Mouse (Mus musculus): Measurements from ENCODE around the gene Ntrk3. TPM values are rescaled to one million over a fixed set of nuclear protein-coding genes. Genes with fewer than 3 reads are reported as not detected.

Ntrk3 gene
- polyA plus RNA-seq, 1 experiment from 2014 or later = 0.49 TPM

DNA sequence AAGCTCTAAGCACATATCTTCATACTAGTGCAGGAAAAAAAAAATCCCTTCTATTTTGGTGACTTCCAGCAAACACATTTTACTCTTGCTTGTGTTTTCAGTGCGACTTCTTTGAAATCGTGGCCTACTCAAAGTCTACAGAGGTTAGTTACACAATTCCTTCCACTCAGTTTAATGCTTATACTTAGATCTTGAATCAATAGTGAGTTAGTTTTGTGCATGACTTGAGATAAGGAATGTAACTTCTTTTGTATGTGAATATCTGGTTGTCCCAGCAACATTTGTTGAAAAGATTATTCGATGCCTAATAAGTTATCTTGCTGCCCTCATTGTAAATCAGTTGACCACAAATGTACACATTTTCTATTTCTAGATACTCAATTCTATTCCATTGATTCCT is 411.6 kb downstream of the Ntrk3 start:
- no peak overlapping the region for H3K4me3 ChIP-seq
- no peak for ATAC-seq (ENCODE audit: insufficient number of reproducible peaks, low FRiP score)
- no peaks in the 10 kb centered on the region for H3K27me3 ChIP-seq (replicated peaks)
- H3K9ac ChIP-seq = no peak overlapping the region
- no peaks in the 10 kb centered on the region for H3K4me1 ChIP-seq (replicated peaks)
- H3K4me2 ChIP-seq = no peak overlapping the region
- H3K36me3 ChIP-seq = no peaks in the 10 kb centered on the region
- WGBS = 81% methylated on average over 3 of the region's 3 CpGs
- H3K27ac ChIP-seq (ENCODE audit: poor library complexity, severe bottlenecking) = no peak overlapping the region
- no peaks in the 10 kb centered on the region for H3K9me3 ChIP-seq (replicated peaks)

DNA sequence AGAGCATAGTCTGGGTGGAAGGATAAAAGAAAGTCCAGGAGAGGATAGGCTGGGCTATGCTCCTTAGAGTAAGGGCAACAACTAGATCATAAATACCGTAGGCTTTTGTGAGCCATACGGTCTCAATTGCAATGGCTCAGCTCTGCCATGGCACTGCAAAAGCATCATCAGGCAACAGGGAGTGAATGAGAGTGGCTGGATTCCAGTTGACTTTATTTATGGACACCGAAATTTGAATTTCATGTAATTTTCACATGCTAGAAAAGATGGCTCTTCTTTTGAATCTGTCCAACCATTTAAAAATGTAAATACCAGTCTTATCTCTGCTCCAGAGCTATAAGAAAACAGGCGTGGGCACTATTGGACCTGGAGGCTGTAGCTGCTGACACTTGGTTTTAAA is 419.2 kb downstream of the Ntrk3 start:
- WGBS = 80% methylated on average over 4 of the region's 4 CpGs
- Histone ChIP-seq H3K9me3 (replicated peaks) (no peaks in the 10 kb centered on the region), H3K4me1 (replicated peaks) (no peaks in the 10 kb centered on the region)

DNA sequence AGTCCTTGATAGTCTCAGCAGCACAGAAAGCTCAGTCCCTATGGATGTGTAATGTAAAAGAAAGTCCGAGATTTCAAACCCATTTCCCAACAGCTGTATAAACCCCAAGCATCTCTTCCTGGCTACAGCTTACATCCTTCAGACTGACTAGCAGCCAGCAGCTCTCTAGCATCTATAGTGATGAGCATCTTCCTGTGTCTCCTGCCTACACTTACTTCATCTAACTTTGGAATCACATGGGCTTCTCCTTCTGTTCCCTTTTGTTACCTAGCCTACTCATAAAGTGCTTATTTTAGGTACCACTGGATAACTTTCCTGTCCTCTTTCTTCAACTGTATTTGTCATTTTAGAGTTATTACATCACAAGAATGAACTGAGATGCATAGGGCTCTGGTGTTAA is 432.0 kb downstream of the Ntrk3 start:
- Histone ChIP-seq H3K4me1 (replicated peaks) (no peaks in the 10 kb centered on the region), H3K4me3 (no peak overlapping the region), H3K4me2 (no peak overlapping the region), H3K36me3 (no peaks in the 10 kb centered on the region), H3K9ac (no peak overlapping the region), H3K27ac (ENCODE audit: poor library complexity, severe bottlenecking) (no peak overlapping the region), H3K27me3 (replicated peaks) (no peaks in the 10 kb centered on the region), H3K9me3 (replicated peaks) (peaks cover 7% of the 10 kb centered on the region; the same call in 1 of the 2 replicates)
- 92% methylated on average over 1 of the region's 1 CpGs for WGBS
- ATAC-seq (ENCODE audit: insufficient number of reproducible peaks, low FRiP score) = no peak

More for the DNA sequence above, 419.2 kb downstream of the Ntrk3 start:
- Histone ChIP-seq H3K4me2 (no peak overlapping the region), H3K27me3 (replicated peaks) (no peaks in the 10 kb centered on the region), H3K27ac (ENCODE audit: poor library complexity, severe bottlenecking) (no peak overlapping the region), H3K36me3 (no peaks in the 10 kb centered on the region), H3K4me3 (no peak overlapping the region), H3K9ac (no peak overlapping the region)
- no peak for ATAC-seq (ENCODE audit: insufficient number of reproducible peaks, low FRiP score)

DNA sequence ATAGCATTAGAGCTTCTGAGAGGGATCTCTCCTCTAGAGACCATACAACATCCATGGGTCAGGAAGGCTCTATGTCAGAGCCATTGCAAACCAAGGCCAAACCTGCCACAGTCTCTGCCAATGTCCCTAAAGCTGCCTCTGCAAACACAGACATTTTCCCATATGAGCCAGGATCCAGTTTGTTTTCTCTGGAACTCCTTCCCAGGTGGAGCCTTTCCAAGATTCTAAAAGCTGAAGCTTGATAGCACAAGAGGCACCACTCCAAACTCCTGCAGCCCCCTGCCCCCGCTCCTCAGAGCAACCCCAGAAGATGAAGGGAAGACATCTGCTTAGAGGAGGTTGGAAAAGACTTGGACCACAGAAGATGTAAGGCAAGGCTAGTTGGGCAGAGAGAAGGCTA is 432.8 kb downstream of the Ntrk3 start:
- Histone ChIP-seq H3K27me3 (replicated peaks) (no peaks in the 10 kb centered on the region), H3K9me3 (replicated peaks) (0 out of 2 replicates have a peak, but pooled peaks cover 4% of the 10 kb centered on the region), H3K9ac (no peak overlapping the region), H3K4me1 (replicated peaks) (no peaks in the 10 kb centered on the region), H3K4me2 (no peak overlapping the region), H3K4me3 (no peak overlapping the region), H3K27ac (ENCODE audit: poor library complexity, severe bottlenecking) (no peak overlapping the region), H3K36me3 (no peaks in the 10 kb centered on the region)
- no peak for ATAC-seq (ENCODE audit: insufficient number of reproducible peaks, low FRiP score)
- WGBS = 80% methylated on average over 1 of the region's 1 CpGs

DNA sequence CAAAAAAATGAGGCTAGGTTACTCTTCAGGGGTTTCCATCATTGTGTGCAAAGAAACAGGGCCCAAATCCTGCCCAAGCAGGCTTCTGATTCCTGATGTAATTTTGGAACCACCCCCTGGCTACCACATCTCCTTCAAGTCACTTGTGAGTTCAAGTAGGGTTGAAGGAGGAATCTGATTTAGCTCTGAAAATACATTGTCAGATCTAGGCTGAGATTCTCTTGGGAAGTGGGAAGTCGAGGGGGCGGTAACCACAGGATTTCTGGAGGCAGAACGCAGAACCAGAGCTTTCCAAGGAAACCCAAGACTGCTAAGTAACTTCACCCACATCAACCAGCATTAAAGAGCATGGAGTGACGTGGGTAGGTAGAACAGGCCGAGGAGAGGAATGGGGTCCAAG is 440.5 kb downstream of the Ntrk3 start:
- Histone ChIP-seq H3K4me1 (replicated peaks) (no peaks in the 10 kb centered on the region), H3K27me3 (replicated peaks) (no peaks in the 10 kb centered on the region), H3K4me2 (no peak overlapping the region), H3K27ac (ENCODE audit: poor library complexity, severe bottlenecking) (no peak overlapping the region), H3K4me3 (no peak overlapping the region), H3K9me3 (replicated peaks) (0 out of 2 replicates have a peak, but pooled peaks cover 4% of the 10 kb centered on the region), H3K9ac (no peak overlapping the region), H3K36me3 (no peaks in the 10 kb centered on the region)
- WGBS = 73% methylated on average over 5 of the region's 5 CpGs
- ATAC-seq (ENCODE audit: insufficient number of reproducible peaks, low FRiP score) = no peak

DNA sequence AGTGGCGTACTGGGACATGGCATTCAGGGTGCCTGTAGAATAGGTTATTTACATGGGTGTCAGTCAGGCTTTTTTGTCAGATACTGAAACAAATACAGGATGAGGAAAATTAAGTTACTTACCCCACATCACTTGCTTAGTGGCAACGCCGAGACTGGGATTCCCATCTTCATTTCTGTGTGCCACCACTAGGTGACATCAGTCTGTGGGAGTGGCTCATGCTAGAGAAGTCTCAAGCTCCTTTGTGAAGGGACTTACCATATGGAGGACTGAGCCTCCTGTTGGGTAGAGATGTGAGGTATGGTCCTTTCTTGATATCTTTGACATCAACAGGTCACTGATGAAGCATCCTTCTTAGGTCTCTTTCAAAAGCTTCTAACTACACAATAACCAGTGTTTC is 443.5 kb downstream of the Ntrk3 start:
- Histone ChIP-seq H3K36me3 (no peaks in the 10 kb centered on the region), H3K9me3 (replicated peaks) (no peaks in the 10 kb centered on the region), H3K4me1 (replicated peaks) (no peaks in the 10 kb centered on the region), H3K27ac (ENCODE audit: poor library complexity, severe bottlenecking) (no peak overlapping the region), H3K9ac (no peak overlapping the region), H3K4me2 (no peak overlapping the region), H3K27me3 (replicated peaks) (no peaks in the 10 kb centered on the region), H3K4me3 (no peak overlapping the region)
- WGBS = 62% methylated on average over 3 of the region's 3 CpGs
- ATAC-seq (ENCODE audit: insufficient number of reproducible peaks, low FRiP score) = no peak

DNA sequence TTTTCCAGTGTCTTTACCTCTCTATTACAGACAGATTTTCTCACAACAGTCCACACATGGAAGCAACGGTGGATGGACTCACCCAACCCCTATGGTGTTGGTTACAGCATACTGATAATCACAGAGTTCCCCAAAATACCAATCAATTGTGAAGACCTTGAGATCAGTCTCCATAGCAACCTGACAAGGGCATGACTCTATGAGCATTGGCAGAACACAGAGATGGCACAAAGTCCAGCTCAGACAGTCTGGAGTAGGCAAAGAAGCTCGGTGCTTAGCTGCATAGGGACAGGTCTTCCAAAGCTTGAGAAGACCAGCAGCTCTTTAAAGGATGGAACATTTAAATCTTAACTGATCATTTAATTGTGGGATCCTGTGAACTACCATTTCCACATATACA is 447.6 kb downstream of the Ntrk3 start:
- no peaks in the 10 kb centered on the region for H3K4me1 ChIP-seq (replicated peaks)
- no peak overlapping the region for H3K4me2 ChIP-seq
- H3K27me3 ChIP-seq (replicated peaks) = no peaks in the 10 kb centered on the region
- ATAC-seq (ENCODE audit: insufficient number of reproducible peaks, low FRiP score) = no peak
- H3K4me3 ChIP-seq = no peak overlapping the region
- no peak overlapping the region for H3K27ac ChIP-seq (ENCODE audit: poor library complexity, severe bottlenecking)
- no peak overlapping the region for H3K9ac ChIP-seq
- 71% methylated on average over 2 of the region's 2 CpGs for WGBS
- no peaks in the 10 kb centered on the region for H3K36me3 ChIP-seq
- H3K9me3 ChIP-seq (replicated peaks) = no peaks in the 10 kb centered on the region

DNA sequence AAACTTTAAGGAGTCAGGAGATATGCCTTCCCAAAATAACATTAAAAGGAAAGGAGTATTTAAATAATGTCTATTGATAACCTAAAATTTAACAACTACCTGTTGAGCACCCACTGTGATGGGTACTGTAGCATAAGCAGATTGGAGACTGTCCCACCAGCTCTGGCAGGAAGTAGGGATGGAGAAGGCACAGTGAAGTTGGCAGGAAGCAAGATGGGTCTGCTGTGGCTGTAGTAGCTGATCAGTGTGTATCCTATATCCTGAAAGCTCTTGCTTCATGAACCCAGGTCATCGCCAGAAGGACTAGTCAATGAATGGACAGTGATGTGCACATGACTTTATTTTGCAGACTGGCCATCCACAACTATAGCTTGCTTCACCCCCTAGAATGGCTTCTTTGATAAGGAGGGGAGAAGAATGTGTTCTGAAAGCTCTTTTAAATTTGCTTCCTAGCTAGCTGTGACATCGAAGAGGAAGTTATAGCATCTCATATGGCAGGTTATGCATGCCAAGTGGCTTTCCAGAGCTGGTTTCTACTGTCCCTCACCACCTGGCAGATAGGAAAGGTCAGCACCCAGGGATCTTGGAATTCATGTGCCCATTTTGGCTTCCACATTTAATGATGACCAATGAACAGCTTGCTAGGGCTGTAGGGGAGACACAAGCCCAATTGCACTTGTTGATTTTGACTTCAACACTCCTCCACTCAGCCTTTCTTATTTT is 451.1 kb downstream of the Ntrk3 start:
- H3K4me3 ChIP-seq = no peak overlapping the region
- no peaks in the 10 kb centered on the region for H3K9me3 ChIP-seq (replicated peaks)
- 86% methylated on average over 2 of the region's 2 CpGs for WGBS
- no peak overlapping the region for H3K27ac ChIP-seq (ENCODE audit: poor library complexity, severe bottlenecking)
- no peaks in the 10 kb centered on the region for H3K36me3 ChIP-seq
- H3K9ac ChIP-seq = no peak overlapping the region
- no peak overlapping the region for H3K4me2 ChIP-seq
- H3K27me3 ChIP-seq (replicated peaks) = no peaks in the 10 kb centered on the region
- ATAC-seq (ENCODE audit: insufficient number of reproducible peaks, low FRiP score) = no peak
- H3K4me1 ChIP-seq (replicated peaks) = no peaks in the 10 kb centered on the region

DNA sequence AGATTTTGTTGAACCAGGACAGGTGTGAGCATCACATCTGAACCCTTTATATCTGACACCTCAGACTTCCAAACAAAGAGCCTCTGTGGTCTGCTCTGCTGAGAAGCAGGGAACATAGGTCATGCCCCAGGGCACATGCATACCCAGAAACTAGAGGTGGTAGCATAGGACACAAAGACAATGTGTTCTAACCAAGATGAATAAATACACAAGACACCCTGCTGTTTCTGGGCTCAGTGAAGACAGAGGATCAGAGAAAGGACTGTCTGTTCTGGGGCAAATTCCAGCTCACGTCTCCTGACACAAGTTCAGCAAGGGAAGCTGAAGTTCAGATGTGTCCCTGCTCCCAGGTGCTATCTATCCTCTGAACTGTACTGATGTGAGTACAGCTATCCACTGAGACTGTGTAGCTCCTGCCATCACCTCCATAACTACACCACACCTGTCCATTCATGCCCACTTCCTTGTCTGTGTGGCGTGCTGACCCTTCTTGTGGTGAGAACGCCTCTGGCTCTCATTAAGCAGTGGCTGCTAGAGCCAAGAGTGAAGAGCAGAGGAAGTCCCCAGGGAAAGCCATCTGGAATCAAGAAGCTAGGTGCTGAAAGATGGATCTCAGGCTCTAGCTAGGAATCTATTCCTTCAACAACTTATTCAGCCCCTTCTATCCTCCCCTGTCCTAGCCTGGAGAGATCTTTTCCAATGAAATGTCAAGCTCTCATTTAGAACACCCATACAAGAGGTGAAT is 468.1 kb downstream of the Ntrk3 start:
- H3K36me3 ChIP-seq = no peaks in the 10 kb centered on the region
- no peak for ATAC-seq (ENCODE audit: insufficient number of reproducible peaks, low FRiP score)
- no peak overlapping the region for H3K9ac ChIP-seq
- H3K9me3 ChIP-seq (replicated peaks) = no peaks in the 10 kb centered on the region
- no peak overlapping the region for H3K4me2 ChIP-seq
- no peak overlapping the region for H3K4me3 ChIP-seq
- 39% methylated on average over 3 of the region's 3 CpGs for WGBS
- no peaks in the 10 kb centered on the region for H3K27me3 ChIP-seq (replicated peaks)
- H3K27ac ChIP-seq (ENCODE audit: poor library complexity, severe bottlenecking) = no peak overlapping the region
- no peaks in the 10 kb centered on the region for H3K4me1 ChIP-seq (replicated peaks)

DNA sequence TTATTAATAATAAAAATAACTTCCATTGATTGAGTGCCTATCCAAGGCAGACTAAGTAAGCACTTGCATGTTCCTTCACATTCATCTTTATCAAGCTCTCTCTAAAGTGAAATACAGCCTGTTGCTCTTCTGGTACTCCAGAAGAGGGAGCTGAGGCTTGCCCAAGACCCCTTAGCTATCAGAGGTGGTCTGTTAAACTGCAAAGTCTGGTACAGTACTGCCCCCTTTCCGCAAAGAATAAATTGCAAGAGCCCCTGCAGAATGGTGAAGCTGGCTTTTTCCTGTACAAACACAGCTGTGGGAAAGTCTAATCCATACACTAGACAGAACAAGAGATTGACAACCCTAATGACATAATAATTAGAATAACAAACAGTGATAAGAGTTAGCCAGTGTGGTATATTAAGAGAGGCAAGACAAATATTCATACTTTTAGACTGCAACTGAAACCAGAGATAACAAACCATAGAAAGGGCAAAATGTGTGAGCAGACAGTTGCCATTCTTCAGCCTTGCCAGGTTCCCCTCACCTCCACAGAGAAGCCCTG is 470.3 kb downstream of the Ntrk3 start:
- no peak overlapping the region for H3K4me2 ChIP-seq
- WGBS = 14% methylated on average over 1 of the region's 1 CpGs
- no peak for ATAC-seq (ENCODE audit: insufficient number of reproducible peaks, low FRiP score)
- no peaks in the 10 kb centered on the region for H3K4me1 ChIP-seq (replicated peaks)
- H3K27ac ChIP-seq (ENCODE audit: poor library complexity, severe bottlenecking) = no peak overlapping the region
- no peak overlapping the region for H3K4me3 ChIP-seq
- H3K9ac ChIP-seq = no peak overlapping the region
- H3K36me3 ChIP-seq = no peaks in the 10 kb centered on the region
- no peaks in the 10 kb centered on the region for H3K9me3 ChIP-seq (replicated peaks)
- H3K27me3 ChIP-seq (replicated peaks) = no peaks in the 10 kb centered on the region

DNA sequence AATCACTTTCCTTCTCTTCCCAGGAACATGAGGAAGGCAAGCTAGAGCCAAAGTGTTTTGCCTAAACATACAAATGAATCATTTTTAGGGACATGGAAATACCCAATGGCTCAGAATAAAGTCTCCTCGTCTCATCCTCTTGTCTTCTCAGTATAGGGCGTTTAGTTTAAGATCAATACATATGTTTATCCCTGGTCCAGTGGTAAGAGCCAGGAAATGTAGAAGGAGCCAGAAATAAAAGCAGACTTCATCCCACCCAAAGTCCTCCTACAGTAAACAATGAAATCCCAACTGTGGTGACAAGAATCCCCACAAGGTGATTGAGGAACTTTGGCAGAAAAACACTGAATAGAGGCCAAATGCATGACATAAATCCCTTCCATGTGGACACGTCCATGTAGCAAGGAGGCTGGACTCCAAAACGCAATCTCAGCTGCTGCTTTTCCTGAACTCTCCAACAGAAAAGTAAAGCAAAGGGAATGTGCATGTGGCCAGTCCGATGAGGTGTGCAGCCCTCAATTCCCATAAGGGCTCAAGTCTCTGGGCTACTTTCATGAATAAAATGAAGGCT is 473.3 kb downstream of the Ntrk3 start:
- no peak for ATAC-seq (ENCODE audit: insufficient number of reproducible peaks, low FRiP score)
- no peak overlapping the region for H3K4me3 ChIP-seq
- WGBS = 66% methylated on average over 5 of the region's 5 CpGs

More for the DNA sequence above, 473.3 kb downstream of the Ntrk3 start:
- no peak overlapping the region for H3K27ac ChIP-seq (ENCODE audit: poor library complexity, severe bottlenecking)
- no peaks in the 10 kb centered on the region for H3K4me1 ChIP-seq (replicated peaks)
- no peaks in the 10 kb centered on the region for H3K36me3 ChIP-seq
- no peaks in the 10 kb centered on the region for H3K27me3 ChIP-seq (replicated peaks)
- H3K9ac ChIP-seq = no peak overlapping the region
- no peak overlapping the region for H3K4me2 ChIP-seq
- H3K9me3 ChIP-seq (replicated peaks) = no peaks in the 10 kb centered on the region

Data from heart, embryonic 12.5 days (tissue).